Mouse (Mus musculus): Measurements from ENCODE around the gene Tle3. TPM values are rescaled to one million over a fixed set of nuclear protein-coding genes. Genes with fewer than 3 reads are reported as not detected.

Tle3 gene
- total and polyA plus RNA-seq, 2 experiments from 2014 or later = 20.2 to 94.9 TPM

DNA sequence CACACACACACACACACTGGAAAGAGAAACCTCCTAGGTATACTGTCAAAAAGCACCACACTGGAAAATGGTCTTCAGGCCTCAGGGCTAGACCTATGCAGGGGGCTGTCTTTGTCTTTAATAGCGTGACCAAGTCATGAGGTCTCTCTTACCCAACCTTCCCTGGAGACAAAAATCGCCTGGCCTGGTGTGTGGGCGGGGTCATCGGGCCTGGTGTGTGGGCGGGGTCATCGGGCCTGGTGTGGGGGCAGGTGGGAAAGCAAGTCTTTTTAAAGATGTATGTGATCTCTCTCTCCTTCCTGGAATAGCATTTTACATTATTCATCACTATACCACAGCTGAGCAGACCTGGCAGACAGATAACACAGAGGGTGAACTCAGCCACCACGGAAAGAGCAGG, 25.2 kb upstream of the Tle3 start:
- TF ChIP-seq CTCF (IDR thresholded peaks at IDR 0.05) = no peak
- no peak for ATAC-seq (ENCODE audit: low FRiP score)
- 0 out of 2 replicates have a peak, but pooled peaks cover 6% of the 10 kb centered on the region for H3K27me3 ChIP-seq (ENCODE audit: insufficient read depth, low read length)

DNA sequence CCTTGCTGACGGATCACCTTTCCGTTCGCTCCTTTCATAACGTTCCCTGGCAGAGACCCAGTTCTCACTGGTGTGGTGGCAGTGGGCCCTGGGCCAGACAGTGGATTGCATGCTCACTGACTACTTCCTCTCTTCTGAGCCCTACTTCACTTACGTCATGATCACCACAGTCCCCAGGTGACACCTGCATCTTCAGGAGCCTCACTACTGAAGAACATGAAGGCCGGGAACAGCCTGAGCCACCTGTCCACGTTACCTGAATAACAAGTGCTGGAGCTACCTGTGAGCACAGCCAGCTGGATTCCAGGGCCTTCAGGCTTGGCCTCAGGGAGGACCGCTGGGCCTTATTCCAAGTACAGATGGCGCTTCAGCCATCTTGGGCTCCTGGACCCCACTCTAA, 24.1 kb upstream of the Tle3 start:
- Histone ChIP-seq H3K4me3 (ENCODE audit: low read depth, low read length) (no peak overlapping the region), H3K27ac (ENCODE audit: low read depth, low read length) (no peak overlapping the region), H3K4me1 (ENCODE audit: insufficient read depth, low read length) (no peaks in the 10 kb centered on the region), H3K9me3 (ENCODE audit: low read length) (no peaks in the 10 kb centered on the region), H3K27me3 (ENCODE audit: insufficient read depth, low read length) (0 out of 2 replicates have a peak, but pooled peaks cover 3% of the 10 kb centered on the region), H3K4me2 (ENCODE audit: low read depth, low read length, poor library complexity, severe bottlenecking) (no peak overlapping the region), H3K36me3 (ENCODE audit: insufficient read depth, low read length) (no peaks in the 10 kb centered on the region), H3K9ac (replicated peaks; ENCODE audit: low read length, poor library complexity, severe bottlenecking) (no peak overlapping the region)
- DNase-seq (ENCODE audit: low spot score) (no peak), ATAC-seq (ENCODE audit: low FRiP score) (no peak)
- WGBS = 88% methylated on average over 9 of the region's 9 CpGs
- no peak for TF ChIP-seq CTCF (IDR thresholded peaks at IDR 0.05)

More for the DNA sequence above, 25.2 kb upstream of the Tle3 start:
- H3K4me3 ChIP-seq (ENCODE audit: low read depth, low read length) = no peak overlapping the region
- 29% methylated on average over 7 of the region's 7 CpGs for WGBS
- no peak overlapping the region for H3K27ac ChIP-seq (ENCODE audit: low read depth, low read length)
- H3K4me2 ChIP-seq (ENCODE audit: low read depth, low read length, poor library complexity, severe bottlenecking) = no peak overlapping the region
- DNase-seq (ENCODE audit: low spot score) = no peak
- H3K36me3 ChIP-seq (ENCODE audit: insufficient read depth, low read length) = no peaks in the 10 kb centered on the region
- no peaks in the 10 kb centered on the region for H3K9me3 ChIP-seq (ENCODE audit: low read length)
- no peaks in the 10 kb centered on the region for H3K4me1 ChIP-seq (ENCODE audit: insufficient read depth, low read length)
- no peak overlapping the region for H3K9ac ChIP-seq (replicated peaks; ENCODE audit: low read length, poor library complexity, severe bottlenecking)

DNA sequence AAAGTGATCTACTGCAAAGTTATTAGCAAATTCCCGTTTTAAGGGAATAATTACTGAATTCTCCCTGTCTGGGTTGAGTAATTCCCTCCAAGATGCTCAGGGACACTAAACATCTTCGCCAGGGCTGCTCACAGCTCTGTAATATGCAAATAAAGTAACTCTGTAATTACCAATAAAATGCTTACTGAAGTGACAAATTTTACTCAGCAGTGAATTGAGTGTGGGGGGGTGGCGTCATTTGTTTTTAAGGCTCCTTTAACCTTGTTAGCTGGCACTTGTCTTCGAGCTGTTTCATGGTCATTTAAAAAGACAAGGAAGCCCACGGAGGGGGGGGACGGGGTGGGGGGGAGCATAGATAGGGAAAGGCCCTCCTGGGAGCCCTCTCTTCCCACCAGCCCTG, 23.6 kb upstream of the Tle3 start:
- peak; percentile 38 for DNase-seq (ENCODE audit: low spot score)
- no peaks in the 10 kb centered on the region for H3K36me3 ChIP-seq (ENCODE audit: insufficient read depth, low read length)
- WGBS = 56% methylated on average over 6 of the region's 6 CpGs

DNA sequence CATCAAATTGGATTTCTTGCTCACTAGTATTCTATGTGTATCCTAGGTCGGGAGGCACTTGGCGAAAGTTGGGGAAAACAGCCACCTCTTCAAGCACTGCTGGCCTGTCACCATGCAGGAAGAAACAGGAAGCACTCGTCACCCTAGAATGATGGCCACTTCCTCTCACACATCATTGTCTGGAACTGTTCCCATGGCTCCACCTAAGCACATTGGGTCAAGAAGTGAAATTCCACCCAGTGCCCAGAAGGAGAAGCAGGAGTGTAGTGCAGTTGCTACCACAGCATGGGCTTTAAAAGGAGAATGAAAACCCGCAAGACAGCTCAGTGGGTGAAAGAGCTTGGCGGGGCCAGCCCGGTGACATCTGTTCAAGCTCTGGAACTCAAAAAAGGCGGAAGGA, 22.5 kb upstream of the Tle3 start:
- Histone ChIP-seq H3K9me3 (ENCODE audit: low read length) (no peaks in the 10 kb centered on the region), H3K36me3 (ENCODE audit: insufficient read depth, low read length) (no peaks in the 10 kb centered on the region), H3K27ac (ENCODE audit: low read depth, low read length) (no peak overlapping the region), H3K4me2 (ENCODE audit: low read depth, low read length, poor library complexity, severe bottlenecking) (no peak overlapping the region), H3K4me1 (ENCODE audit: insufficient read depth, low read length) (no peaks in the 10 kb centered on the region), H3K4me3 (ENCODE audit: low read depth, low read length) (no peak overlapping the region), H3K9ac (replicated peaks; ENCODE audit: low read length, poor library complexity, severe bottlenecking) (no peak overlapping the region), H3K27me3 (ENCODE audit: insufficient read depth, low read length) (0 out of 2 replicates have a peak, but pooled peaks cover 3% of the 10 kb centered on the region)
- DNase-seq (ENCODE audit: low spot score) (no peak), ATAC-seq (ENCODE audit: low FRiP score) (no peak)
- WGBS = 90% methylated on average over 7 of the region's 7 CpGs
- no peak for TF ChIP-seq CTCF (IDR thresholded peaks at IDR 0.05)

More for the DNA sequence above, 23.6 kb upstream of the Tle3 start:
- Histone ChIP-seq H3K4me1 (ENCODE audit: insufficient read depth, low read length) (no peaks in the 10 kb centered on the region), H3K4me2 (ENCODE audit: low read depth, low read length, poor library complexity, severe bottlenecking) (no peak overlapping the region), H3K9me3 (ENCODE audit: low read length) (no peaks in the 10 kb centered on the region), H3K27ac (ENCODE audit: low read depth, low read length) (no peak overlapping the region), H3K9ac (replicated peaks; ENCODE audit: low read length, poor library complexity, severe bottlenecking) (no peak overlapping the region), H3K4me3 (ENCODE audit: low read depth, low read length) (no peak overlapping the region), H3K27me3 (ENCODE audit: insufficient read depth, low read length) (0 out of 2 replicates have a peak, but pooled peaks cover 3% of the 10 kb centered on the region)
- no peak for ATAC-seq (ENCODE audit: low FRiP score)
- no peak for TF ChIP-seq CTCF (IDR thresholded peaks at IDR 0.05)

DNA sequence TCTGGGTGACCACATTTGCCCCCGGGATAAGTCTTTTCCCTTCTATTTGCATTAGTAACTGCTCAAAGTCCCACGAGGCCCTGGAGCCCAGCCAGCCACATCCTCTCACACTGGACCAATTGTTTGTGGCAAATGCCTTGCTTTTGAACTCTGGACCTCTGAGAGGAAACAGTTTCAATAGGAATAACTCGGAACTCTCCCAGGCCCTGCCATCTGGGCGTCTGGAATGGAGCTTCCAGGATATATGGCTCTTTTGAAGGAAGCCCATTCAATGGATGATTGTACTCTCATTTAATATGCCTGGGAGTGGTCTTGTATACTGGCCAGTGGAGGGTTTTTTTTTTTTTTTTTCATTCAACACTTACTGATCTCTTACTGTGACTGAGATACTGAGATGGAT, 21.0 kb upstream of the Tle3 start:
- no peak for ATAC-seq (ENCODE audit: low FRiP score)
- Histone ChIP-seq H3K4me1 (ENCODE audit: insufficient read depth, low read length) (no peaks in the 10 kb centered on the region), H3K9ac (replicated peaks; ENCODE audit: low read length, poor library complexity, severe bottlenecking) (no peak overlapping the region), H3K4me3 (ENCODE audit: low read depth, low read length) (no peak overlapping the region), H3K9me3 (ENCODE audit: low read length) (no peaks in the 10 kb centered on the region), H3K27me3 (ENCODE audit: insufficient read depth, low read length) (0 out of 2 replicates have a peak, but pooled peaks cover 3% of the 10 kb centered on the region), H3K27ac (ENCODE audit: low read depth, low read length) (no peak overlapping the region), H3K4me2 (ENCODE audit: low read depth, low read length, poor library complexity, severe bottlenecking) (no peak overlapping the region), H3K36me3 (ENCODE audit: insufficient read depth, low read length) (no peaks in the 10 kb centered on the region)
- 16% methylated on average over 4 of the region's 4 CpGs for whole genome bisulfite sequencing
- TF ChIP-seq CTCF (IDR thresholded peaks at IDR 0.05) = no peak
- DNase-seq (ENCODE audit: low spot score) = peak; percentile 76

DNA sequence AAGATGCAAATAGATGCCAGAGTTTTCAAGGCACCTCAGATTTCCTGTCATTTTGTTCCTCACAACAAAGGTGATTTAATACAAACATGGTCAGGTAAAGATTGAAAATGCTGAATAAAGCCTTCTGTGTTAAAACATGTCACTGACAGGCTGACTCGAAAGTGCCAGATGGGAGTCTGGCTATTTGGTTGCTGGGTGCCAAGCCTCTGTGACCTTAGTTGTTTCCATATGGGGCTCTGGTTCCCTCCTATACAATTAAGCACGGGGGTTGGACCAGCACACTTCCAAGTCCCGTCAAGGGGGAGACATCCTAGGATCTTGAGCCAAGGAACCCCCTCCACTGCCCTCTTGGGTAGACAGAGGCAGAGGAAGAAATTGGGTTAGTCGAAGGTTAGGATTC, 13.2 kb upstream of the Tle3 start:
- no peaks in the 10 kb centered on the region for H3K36me3 ChIP-seq (ENCODE audit: insufficient read depth, low read length)
- H3K4me3 ChIP-seq (ENCODE audit: low read depth, low read length) = no peak overlapping the region
- ATAC-seq (ENCODE audit: low FRiP score) = no peak
- H3K9ac ChIP-seq (replicated peaks; ENCODE audit: low read length, poor library complexity, severe bottlenecking) = no peak overlapping the region
- no peak for DNase-seq (ENCODE audit: low spot score)
- peaks cover 8% of the 10 kb centered on the region; the same call in 1 of the 2 replicates for H3K4me1 ChIP-seq (ENCODE audit: insufficient read depth, low read length)
- WGBS = 24% methylated on average over 4 of the region's 4 CpGs
- no peak overlapping the region for H3K4me2 ChIP-seq (ENCODE audit: low read depth, low read length, poor library complexity, severe bottlenecking)
- peaks cover 5% of the 10 kb centered on the region for H3K27me3 ChIP-seq (ENCODE audit: insufficient read depth, low read length)
- no peak overlapping the region for H3K27ac ChIP-seq (ENCODE audit: low read depth, low read length)
- no peak for TF ChIP-seq CTCF (IDR thresholded peaks at IDR 0.05)
- no peaks in the 10 kb centered on the region for H3K9me3 ChIP-seq (ENCODE audit: low read length)
